Mouse (Mus musculus): ENCODE data around the gene Chid1.

GRCm38 (mm10) chr7:141471236-141471635 is 68.4 kb downstream of the Chid1 start:
- TF ChIP-seq CTCF (IDR thresholded peaks at IDR 0.05; ENCODE audit: low read depth, low read length) (no peak), POLR2A (IDR thresholded peaks at IDR 0.05; ENCODE audit: extremely low read depth, insufficient read depth, low read length) (no peak)
